Mouse (Mus musculus): ENCODE data around the gene Ahdc1. TPM values are rescaled to one million over a fixed set of nuclear protein-coding genes. Genes with fewer than 3 reads are reported as not detected.

Ahdc1 gene
- total RNA-seq (2022): 100 to 1,000 TPM in 2 of 4 experiments, 10 to 100 TPM in 2; 95.7 to 104 (median 99.7) TPM

DNA sequence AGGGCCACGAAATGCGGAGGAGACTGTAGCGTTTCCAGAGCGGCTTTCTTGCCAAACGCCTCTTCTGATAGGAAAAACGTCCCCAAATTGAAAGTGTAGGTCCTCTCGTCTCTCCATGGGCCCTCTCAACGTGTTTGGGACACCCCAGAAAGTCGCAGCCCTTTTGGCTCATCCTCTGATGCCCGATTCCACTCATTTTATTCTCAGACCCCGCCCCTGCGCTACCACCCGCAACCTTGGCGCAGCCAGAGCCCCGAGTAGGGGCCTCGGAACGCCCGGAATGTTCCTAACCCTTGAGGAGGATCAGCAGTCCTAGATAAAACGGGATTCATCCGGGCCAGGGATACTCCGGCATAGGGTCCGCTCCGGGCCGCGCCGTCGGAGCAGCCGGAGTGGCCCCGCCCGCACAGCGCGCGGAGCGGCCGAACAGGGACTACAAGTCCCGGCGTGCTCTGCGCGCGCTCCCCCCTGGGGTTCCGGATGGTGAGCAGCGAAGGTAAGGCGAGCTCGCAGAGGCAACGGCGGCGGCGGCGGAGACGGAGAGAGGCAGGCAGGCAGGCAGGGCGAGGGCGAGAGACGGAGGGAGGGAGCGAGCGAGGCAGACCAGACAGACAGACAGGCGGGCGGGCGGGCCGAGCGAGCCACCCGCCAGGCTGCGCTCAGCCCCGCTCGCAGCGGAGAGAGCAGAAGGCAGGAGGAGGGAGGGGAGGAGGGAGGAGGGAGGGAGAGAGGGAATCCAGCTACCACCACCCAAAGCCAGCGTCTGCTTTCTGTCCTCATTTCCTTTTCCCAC lies at the start of gene Ahdc1:
Ahdc1 (plus strand) TSS at position 233 of the 793 bp plus-strand sequence.
- peak; percentile 91 to 94 for DNase-seq (ENCODE audit: low spot score in 2 of 2)

GRCm38 (mm10) chr4:132961866-132962265 lies 49.2 kb upstream of the Ahdc1 start:
- DNase-seq (ENCODE audit: low spot score in 2 of 2): no peak

DNA sequence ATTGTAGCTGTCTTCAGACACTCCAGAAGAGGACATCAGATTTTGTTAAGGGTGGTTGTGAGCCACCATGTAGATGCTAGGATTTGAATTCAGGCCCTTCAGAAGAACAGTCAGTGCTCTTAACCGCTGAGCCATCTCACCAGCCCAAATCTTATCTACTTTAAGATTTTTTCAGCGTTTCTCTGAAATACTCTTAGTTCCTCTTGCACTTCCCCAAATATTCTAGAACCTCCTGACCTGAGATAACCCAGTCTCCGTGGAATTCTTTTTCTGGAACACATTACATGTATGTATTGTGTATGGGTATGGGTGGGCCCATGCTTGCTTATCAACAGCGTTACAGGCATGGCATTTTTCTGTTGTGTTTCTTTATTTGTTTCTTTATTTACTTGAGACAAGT lies 48.4 kb upstream of the Ahdc1 start:
- no peak for DNase-seq (ENCODE audit: low spot score in 2 of 2)

GRCm38 (mm10) chr4:132963436-132963835 lies 47.6 kb upstream of the Ahdc1 start:
- DNase-seq (ENCODE audit: low spot score in 2 of 2): no peak

GRCm38 (mm10) chr4:132964064-132964463 lies 47.0 kb upstream of the Ahdc1 start:
- DNase-seq (ENCODE audit: low spot score in 2 of 2): no peak

GRCm38 (mm10) chr4:132964473-132964872 lies 46.6 kb upstream of the Ahdc1 start:
- DNase-seq (ENCODE audit: low spot score in 2 of 2): no peak

- DNase-seq (ENCODE audit: low spot score in 2 of 2): no peak
Measured at GRCm38 (mm10) chr4:132968105-132968938, 42.7 kb upstream of the Ahdc1 start.

DNA sequence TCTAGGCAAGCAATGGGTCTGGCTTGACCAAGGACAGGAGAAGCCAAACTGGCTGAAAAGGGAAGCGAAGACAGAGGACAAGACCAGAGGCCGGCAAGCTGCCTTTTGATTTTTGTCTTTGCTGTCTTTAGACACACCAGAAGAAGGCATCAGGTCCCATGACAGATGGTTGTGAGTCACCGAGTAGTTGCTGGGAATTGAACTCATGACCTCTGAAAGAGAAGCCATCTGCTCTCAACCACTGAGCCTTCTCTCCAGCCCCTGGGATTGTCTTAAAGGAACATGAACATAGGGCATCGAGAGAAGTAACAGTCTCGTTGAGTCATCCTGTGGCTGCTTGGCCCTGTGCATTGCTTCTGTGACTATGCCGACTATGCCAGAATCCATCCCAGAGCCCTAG lies 39.5 kb upstream of the Ahdc1 start:
- no peak for DNase-seq (ENCODE audit: low spot score in 2 of 2)

GRCm38 (mm10) chr4:132972101-132972500 lies 39.0 kb upstream of the Ahdc1 start:
- no peak for DNase-seq (ENCODE audit: low spot score in 2 of 2)

GRCm38 (mm10) chr4:132972556-132972955 lies 38.5 kb upstream of the Ahdc1 start:
- DNase-seq (ENCODE audit: low spot score in 2 of 2): no peak

GRCm38 (mm10) chr4:132973186-132973585 lies 37.9 kb upstream of the Ahdc1 start:
- no peak for DNase-seq (ENCODE audit: low spot score in 2 of 2)

GRCm38 (mm10) chr4:132973814-132974398 lies 37.2 kb upstream of the Ahdc1 start, which contains the start of gene Fgr:
TSS of gene Fgr (plus strand) at chr4:132974095.
- no peak for DNase-seq (ENCODE audit: low spot score in 2 of 2)

DNA sequence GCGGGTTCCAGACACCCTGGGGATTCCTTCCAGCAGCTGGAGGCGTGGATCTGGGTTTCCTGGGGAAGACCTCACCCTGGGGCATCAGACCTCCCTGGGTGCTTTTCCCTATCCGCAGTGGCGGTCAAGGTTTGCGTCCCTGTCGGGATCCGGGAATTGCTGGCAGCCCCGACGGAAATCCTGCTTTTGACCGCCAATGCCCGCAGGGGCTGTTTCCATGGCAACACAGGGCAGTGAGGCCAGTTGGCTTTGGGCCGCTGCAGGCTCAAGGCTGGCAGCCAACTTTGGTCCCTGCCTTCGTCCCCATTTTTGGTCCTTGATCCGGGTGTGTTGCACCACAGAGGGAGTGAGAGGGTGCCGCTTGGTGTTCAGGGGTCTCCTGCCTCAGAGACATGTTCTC lies 36.2 kb upstream of the Ahdc1 start:
- peak; percentile 13 to 52 for DNase-seq (ENCODE audit: low spot score in 2 of 2)

DNA sequence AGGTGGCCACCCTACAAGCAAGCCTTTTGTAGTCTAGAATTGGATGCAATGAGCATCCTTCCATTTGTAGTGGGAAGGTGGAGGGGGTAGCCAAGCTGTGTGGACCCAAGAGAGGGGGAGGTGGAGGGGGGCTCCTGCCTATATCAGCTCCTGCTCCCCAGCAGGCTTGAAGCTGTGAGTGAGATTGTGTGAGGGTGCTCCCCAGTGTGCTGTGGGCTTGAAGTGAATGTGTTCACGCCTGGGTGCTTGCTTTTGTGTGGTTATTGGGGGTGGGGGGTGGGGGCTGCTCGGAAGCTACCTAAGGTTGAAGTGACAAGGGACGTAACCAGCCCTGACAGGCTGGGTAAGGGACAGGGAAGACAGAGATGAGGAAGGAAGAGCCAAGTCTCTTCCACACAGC lies 35.3 kb upstream of the Ahdc1 start:
- no peak for DNase-seq (ENCODE audit: low spot score in 2 of 2)

DNA sequence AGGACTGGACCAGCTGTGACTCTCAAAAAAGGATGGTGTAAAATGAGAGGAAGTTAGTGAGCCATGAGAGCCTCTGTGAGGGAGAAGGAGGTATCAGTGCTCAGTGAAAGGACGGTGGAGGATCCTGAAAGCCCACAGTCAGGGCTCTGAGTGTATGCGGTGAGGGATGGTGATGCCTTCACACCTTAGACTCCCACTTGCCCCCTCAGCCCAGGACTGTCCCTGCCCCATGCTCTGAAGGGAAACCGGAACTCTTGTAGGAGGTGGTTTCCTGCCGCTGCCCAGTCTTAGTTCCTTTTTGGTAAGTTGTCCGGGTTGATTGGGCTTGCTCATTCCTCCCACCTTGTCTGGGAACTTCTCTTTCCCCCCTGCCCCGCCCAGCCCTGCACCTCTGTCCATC lies 34.3 kb upstream of the Ahdc1 start:
- DNase-seq (ENCODE audit: low spot score in 2 of 2): no peak

GRCm38 (mm10) chr4:132977597-132977996 lies 33.5 kb upstream of the Ahdc1 start:
- no peak for DNase-seq (ENCODE audit: low spot score in 2 of 2)

DNA sequence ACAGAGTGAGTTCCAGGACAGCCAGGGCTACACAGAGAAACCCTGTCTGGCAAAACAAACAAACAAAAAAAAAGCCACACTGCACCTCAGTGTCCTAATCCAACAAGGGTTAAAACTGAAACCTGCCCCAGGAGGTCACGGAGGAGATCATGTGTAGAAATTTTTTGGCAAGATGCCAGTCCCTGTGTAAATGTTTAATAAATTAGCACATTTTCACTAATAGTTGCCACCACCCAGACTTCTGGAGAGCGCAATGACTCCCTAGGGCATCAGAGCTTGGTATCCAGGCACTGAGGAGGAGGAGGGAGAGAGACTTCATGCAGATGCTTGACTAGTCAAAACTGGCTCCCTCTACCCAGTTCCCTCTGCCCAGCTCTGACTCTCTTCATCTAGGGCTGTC lies 31.9 kb upstream of the Ahdc1 start:
- DNase-seq (ENCODE audit: low spot score in 2 of 2): no peak

- DNase-seq (ENCODE audit: low spot score in 2 of 2): no peak
Measured at GRCm38 (mm10) chr4:132981621-132982020, 29.4 kb upstream of the Ahdc1 start.

GRCm38 (mm10) chr4:132982999-132983398 lies 28.1 kb upstream of the Ahdc1 start:
- DNase-seq (ENCODE audit: low spot score in 2 of 2): no peak

GRCm38 (mm10) chr4:132983664-132984512 lies 27.2 kb upstream of the Ahdc1 start:
- no peak for DNase-seq (ENCODE audit: low spot score in 2 of 2)
